Mouse (Mus musculus) 3134 (cell line): ENCODE results near the gene Peli2.

ENCODE experiments used
- DNase-seq: peaks from one replicate; pipeline ENCODE4 v3.0.0-alpha.2; 2011; ENCODE audit warnings: low spot score; ENCODE audit not compliant: insufficient read length; ENCODE audit errors: extremely low read depth

Gene Peli2

DNA sequence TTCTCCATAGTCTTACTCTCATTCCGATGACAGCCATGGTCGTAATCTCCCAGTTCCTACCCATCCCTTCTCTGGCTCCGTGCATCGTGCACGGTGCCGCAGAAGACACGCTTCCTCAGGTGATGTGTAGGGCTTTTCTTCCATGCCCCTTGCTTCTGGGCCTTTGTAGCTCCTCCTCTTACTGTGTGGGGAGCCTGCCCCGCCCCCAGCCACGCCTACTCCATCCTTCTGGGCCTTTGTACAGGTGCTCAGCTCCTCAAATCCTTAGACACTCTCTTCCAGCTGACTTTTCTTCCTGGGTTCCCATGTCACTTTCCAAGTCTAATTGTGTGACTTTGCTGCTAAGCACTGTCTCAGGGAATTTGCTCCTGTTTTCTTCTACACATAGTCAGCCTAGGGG is 28.7 kb downstream of the Peli2 start:
- no peak for DNase-seq

- DNase-seq, result no peak
Measured at GRCm38 (mm10) chr14:48150903-48151302, 30.3 kb downstream of the Peli2 start.

- DNase-seq, result no peak
Measured at GRCm38 (mm10) chr14:48151554-48151953, 30.9 kb downstream of the Peli2 start.

GRCm38 (mm10) chr14:48153064-48153463 is 32.4 kb downstream of the Peli2 start:
- DNase-seq, result no peak

DNA sequence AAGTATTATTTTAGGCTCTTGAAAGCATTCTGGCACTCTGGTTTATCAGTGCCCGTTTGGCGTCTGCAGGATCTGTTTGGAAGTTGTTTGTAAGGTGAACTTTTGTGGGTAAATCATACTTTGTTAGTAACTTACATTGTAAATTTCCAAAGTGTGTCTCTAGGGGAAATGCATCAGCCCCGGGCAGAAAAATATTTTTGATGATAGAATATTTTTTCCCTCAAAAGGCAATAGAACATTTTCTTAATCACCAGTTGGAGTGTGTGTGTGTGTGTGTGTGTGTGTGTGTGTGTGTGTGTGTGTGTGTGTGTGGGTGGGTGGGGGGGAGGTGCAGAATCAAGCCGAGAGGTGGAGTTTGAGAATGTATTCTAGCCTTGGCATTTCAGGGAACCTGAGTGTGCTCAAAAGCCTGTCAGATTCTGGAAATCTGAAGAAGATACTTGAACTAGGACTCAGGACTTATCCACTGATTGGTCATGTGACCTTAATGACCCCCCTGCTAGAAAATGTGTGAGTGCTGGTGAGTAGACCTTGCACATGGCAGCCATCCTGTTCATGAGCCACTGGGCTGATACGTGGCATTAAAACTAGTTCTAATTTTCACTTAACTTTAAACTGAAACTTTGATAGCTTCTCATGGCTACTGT is 33.4 kb downstream of the Peli2 start:
- DNase-seq, result no peak

GRCm38 (mm10) chr14:48154641-48155040 is 34.0 kb downstream of the Peli2 start:
- no peak for DNase-seq

DNA sequence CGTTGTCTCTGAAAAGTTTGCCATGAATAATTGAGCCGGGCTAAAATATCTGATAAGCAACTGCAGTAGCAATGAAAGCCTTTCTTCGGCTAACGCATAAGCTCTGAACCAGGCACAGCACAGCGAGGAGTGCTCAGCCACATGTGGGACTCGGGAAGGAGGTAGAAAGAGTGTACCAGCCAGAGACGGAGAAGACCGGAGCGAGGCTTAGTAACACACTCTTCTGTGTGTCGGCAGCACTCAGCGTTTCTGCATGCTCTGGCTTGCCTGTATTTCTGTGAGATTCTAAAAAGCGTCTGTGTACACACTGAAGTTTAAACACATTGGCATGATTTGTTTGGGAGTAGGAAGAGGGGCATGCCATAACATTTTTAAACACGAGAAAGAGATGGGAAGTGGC is 34.5 kb downstream of the Peli2 start:
- DNase-seq, result no peak

DNA sequence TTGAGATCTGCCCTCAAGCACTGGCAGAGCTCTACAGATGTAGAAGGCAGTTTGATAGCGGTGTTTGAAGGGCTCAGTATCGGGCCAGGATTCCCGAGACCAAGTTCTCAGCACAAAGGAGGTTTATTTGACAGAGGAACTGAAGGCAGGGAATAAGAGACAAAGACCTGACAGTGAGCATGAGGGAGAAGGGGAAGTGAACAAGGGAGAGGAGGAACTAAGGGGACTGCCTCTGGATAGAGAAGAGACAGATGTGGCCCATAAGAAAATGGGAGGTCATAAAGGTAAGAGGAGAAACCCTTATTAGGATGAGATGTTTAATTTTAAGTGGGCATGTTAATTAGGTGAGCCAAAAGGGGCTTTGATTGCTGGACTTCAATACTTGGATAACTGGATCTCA is 36.5 kb downstream of the Peli2 start:
- DNase-seq, result no peak

DNA sequence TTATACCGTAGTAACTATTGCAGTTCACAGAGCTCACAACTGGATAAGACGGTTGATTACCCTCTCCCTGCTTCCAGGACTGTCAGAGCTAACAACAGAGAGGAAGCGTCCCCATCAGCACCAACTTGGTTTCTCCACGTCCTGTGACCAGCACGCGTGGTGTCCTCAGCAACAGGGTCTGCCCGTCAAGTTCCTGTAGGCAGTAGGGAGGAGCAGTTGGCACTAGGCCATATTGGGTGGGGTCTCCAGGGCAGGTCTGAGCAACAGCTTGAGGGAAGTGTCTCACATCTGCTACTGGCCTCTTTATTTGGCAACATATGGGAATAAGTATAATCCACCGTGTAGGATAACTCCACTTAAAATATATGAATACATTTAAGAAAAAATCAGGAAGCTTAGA is 37.2 kb downstream of the Peli2 start:
- DNase-seq, result no peak

GRCm38 (mm10) chr14:48159401-48159800 is 38.8 kb downstream of the Peli2 start:
- no peak for DNase-seq

DNA sequence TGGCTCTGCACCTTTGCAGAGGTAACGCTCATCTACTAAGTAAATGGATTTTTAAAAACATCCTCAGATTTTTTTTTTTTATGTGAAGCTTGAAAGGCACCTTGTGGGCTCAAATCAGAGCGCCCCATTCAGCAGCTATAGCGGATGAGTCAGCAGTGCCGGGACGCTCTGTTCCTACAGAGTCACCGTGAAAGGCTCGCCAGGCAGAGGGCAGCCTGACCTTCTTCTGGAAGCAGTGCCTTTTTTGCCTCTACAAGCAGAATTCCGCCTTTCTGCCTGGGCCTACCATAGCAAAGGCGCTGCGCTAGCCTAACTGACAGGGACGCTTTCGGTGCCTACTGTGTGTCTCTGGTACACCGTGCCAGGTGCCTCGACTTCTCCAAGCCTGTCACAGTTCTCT is 41.8 kb downstream of the Peli2 start:
- no peak for DNase-seq

DNA sequence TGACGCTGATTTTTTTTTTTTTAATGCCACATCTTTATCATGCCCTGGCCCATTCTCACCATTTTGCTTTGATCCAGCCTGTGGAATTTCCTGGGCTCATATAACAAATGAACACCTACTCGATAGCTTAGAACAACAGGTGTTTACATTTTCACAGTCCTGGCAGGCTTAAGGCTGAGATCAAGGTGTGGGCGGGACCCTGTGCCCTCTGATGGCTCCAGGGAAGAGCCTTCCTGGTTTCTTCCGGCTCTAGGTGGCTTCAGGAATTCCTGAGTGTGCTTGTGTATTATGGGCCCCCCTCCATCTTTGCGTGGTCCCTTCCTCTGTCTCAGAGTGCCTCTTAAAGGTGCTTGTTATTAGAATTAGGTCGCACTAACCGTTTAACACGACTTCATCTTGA is 44.3 kb downstream of the Peli2 start:
- no peak for DNase-seq

GRCm38 (mm10) chr14:48166396-48166795 is 45.8 kb downstream of the Peli2 start:
- no peak for DNase-seq

GRCm38 (mm10) chr14:48167020-48167419 is 46.4 kb downstream of the Peli2 start:
- DNase-seq, result no peak

GRCm38 (mm10) chr14:48168116-48168515 is 47.5 kb downstream of the Peli2 start:
- DNase-seq, result no peak

- DNase-seq, result no peak
Measured at GRCm38 (mm10) chr14:48169970-48170369, 49.3 kb downstream of the Peli2 start.

DNA sequence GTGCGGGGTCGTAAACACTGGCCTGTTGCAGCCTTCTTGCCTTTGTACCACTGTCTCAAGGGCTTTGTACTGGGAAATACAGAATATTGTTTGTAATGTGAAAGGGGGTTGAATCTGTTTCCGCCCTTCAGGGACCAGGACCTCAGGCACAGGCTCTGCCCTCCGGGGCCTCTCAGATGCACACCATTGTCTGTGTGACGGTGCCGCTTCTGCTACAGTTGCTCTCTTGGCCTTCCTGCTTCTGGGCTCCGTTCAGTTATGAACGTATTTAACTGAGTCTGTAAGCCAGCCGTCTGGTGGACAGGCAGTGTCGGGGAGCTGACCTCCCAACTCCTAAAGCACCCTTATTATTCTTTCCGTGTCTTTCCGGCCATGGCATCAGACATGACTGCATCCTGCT is 50.6 kb downstream of the Peli2 start:
- DNase-seq, result no peak

DNA sequence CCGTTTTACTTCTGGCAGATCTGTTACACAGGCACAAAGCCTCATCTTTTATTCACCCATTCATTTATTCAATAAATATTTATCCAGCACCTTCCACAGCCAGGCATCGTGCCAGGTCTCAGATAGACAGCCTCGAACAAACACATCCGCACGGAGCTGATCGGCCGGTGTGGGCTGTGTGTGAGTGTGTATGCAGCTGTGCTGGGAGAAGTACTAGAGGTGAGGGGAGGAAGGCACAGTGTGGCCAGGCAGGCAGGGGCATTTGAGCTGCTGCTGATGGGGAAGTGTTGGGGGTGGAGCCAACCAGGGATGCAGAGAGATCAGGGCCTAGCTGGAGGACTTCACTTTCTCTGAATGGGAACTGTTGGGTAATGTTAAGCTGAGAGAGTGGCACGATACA is 51.4 kb downstream of the Peli2 start:
- no peak for DNase-seq

DNA sequence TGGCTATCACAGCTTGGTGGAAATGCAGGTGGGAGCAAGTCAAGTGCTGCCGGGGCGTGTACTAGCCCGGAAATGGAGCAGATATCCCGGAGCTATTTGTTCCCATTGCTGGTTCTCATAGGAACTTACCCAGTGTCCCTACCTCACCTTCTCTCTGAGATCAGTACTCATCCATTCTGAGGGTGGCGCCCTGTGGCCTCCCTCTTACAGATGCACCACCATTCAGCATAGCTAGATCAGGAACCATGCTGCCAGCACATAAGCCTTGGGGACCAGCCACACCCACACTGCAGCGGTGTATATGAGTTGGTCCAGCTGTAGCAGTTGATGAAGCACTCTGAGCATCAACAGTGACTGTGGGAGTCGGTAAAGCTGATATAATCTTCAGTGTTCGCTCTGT is 52.3 kb downstream of the Peli2 start:
- no peak for DNase-seq

DNA sequence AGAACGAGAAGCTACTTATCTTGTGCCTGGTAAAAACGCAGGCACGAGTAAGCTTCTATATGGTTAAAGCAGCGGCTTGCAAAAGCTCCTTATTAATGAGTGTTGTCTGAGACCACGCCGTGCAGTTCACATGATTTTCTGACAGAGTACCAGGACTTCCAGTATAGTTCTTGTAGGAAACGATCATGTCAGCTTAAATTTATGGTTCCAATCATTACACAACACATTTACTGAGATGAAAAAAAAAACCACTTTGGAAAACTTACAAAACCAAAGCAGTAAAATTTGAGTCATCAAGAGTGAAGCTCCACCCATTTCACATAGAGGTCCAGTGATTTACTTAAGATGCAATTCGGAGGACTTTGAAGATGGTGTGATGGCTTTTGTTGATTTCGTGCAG is 53.2 kb downstream of the Peli2 start:
- DNase-seq, result peak; percentile 53

GRCm38 (mm10) chr14:48174356-48174755 is 53.7 kb downstream of the Peli2 start:
- no peak for DNase-seq

DNA sequence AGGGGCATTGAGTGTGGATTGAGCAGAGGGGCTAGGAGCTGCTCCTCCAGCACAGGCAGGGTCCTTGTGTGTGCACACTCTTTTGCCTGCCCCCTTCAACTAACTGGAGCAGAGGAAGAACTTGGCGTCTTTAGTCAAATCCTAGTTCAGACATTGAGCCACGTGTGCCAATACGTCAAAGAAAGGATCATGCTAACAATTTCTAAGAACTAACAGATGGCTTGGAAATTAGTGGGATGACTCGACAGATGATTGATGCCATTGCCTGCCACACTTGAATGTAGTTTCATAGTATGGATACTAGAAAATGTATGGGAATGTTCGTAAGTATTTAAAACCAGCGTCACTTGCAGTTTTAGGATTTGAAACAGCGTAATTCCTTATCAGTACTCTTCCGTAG is 54.5 kb downstream of the Peli2 start:
- DNase-seq, result no peak

DNA sequence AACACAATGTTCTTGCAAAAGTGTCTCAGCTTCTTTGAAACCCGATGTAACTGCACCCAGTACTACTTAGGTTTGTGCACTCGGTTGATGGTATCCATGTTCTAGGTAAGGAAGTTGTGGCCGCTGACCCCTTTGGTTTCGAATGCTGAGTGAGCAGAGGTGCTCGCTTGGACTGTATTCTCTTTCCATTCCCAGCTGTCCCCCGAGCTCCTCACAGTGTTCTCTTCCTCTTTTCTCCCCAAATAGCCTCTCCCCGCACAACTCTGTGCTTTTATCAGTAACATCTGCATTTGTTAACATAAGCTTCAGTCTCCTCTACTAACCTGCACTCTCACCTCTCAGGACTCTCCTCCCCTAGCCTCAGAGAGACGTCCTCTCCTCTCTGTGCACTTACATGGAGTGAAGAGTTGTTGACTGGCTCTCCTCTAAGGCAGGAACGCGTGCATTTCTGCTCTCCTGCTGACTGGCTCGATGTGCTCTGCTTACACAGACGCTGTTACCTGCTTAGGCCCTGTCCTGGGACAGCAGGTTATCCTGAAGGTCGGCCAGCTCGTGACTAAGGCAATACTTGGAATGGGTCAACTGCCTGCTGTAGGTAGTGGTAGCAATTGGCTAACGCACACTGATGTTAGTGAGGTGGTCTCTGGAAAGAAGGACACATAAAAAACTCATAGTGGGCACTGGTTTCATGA is 57.8 kb downstream of the Peli2 start:
- no peak for DNase-seq
